In genomic region chr2:118510447-118511310, GRCm38 (mm10) we compare ENCODE assay signal across 8 mouse cellular contexts. TPM values are rescaled to one million over a fixed set of nuclear protein-coding genes. Genes with fewer than 3 reads are reported as not detected.
DNase-seq lines count a peak whose midpoint lies in the region; ATAC-seq and TF ChIP-seq lines count a peak whose summit lies in the region.

No protein-coding gene starts in this region.

- no peaks in the 10 kb centered on the region for H3K36me3 ChIP-seq in E14TG2a.4 (ENCODE audit: insufficient read depth, low read length)

- ATAC-seq in megakaryocyte progenitor cell, adult 5-6 weeks (replicated peaks; ENCODE audit: poor library complexity) = no peak

- H3K4me3 ChIP-seq in E14TG2a.4 (replicated peaks; ENCODE audit: low read length) = peak overlapping the region; percentile 66
- H3K4me3 ChIP-seq in lung, adult 2 months (replicated peaks; ENCODE audit: extremely low read depth, low read depth, low read length) = no peak overlapping the region

- no peak for TF ChIP-seq POLR2A in lung, adult 2 months (IDR thresholded peaks at IDR 0.05; ENCODE audit: borderline replicate concordance, extremely low read depth, low read depth, low read length)

- WGBS in lung, adult 2 months = 42% methylated on average over 29 of the region's 29 CpGs

- no peak for TF ChIP-seq CTCF in E14TG2a.4 (conservative IDR thresholded peaks at IDR 0.05; ENCODE audit: low read length)
- TF ChIP-seq CTCF in lung, adult 2 months (IDR thresholded peaks at IDR 0.05; ENCODE audit: insufficient read depth, low read length) = no peak

- peaks cover 39% of the 10 kb centered on the region for H3K4me1 ChIP-seq in E14TG2a.4 (replicated peaks; ENCODE audit: low read depth, low read length)
- peaks cover 15% of the 10 kb centered on the region for H3K4me1 ChIP-seq in lung, adult 2 months (ENCODE audit: control insufficient read depth, insufficient read depth, low read length)

- no peaks in the 10 kb centered on the region for H3K9me3 ChIP-seq in E14TG2a.4 (ENCODE audit: low read length)

- DNase-seq in cerebellum, adult 9-10 months = peak; percentile 68
- peak; percentile 80 to 88 for DNase-seq in frontal cortex, adult 2 months (ENCODE audit: extremely low spot score in 1 of 2, low spot score in 1 of 2)
- peak; percentile 83 to 84 for DNase-seq in heart, postnatal 36 days
- peak; percentile 91 for DNase-seq in layer of hippocampus, adult 11-12 months (ENCODE audit: low spot score)
- DNase-seq in lung, adult 2 months = peak; percentile 89
- DNase-seq in ovary, postnatal 14 days (ENCODE audit: low spot score) = peak; percentile 88

- intact Hi-C loops in heart, postnatal 36 days (cut with DNase I) = loop anchor here (2.0 kb wide), 2 partner anchors 20 to 34 kb away; no protein-coding TSS in a partner anchor

- H3K27me3 ChIP-seq in E14TG2a.4 (ENCODE audit: insufficient read depth, low read length) = peaks cover 48% of the 10 kb centered on the region

RNA-seq across cellular contexts. Expression of gene Srp14, which starts 31.2 kb away (rescaled TPM):
- polyA plus RNA-seq in frontal cortex, adult 2 months (2012; rRNA removed) = 232 and 234 TPM in 2 replicates
- 100 to 1,000 TPM; 114 to 118 TPM for total RNA-seq in heart, postnatal 36 days (2021)
- polyA plus RNA-seq in lung, adult 2 months (2012; rRNA removed) = 53.4 and 70.5 TPM in 2 replicates
- 166 and 168 TPM in 2 replicates for total RNA-seq in megakaryocyte progenitor cell, adult 5-6 weeks (2015)
- 203 and 225 TPM in 2 replicates for total RNA-seq in megakaryocyte progenitor cell, adult 5-6 weeks (2017)

RNA-seq across cellular contexts. Expression of gene Bmf, which starts 38.8 kb away (rescaled TPM):
- 2.4 and 3.8 TPM in 2 replicates for polyA plus RNA-seq in frontal cortex, adult 2 months (2012; rRNA removed)
- total RNA-seq in heart, postnatal 36 days (2021) = 1 to 10 TPM; 6.7 to 8.2 TPM
- polyA plus RNA-seq in lung, adult 2 months (2012; rRNA removed) = 31.5 and 35.9 TPM in 2 replicates
- total RNA-seq in megakaryocyte progenitor cell, adult 5-6 weeks (2015) = 0.20 and 0.56 TPM in 2 replicates
- total RNA-seq in megakaryocyte progenitor cell, adult 5-6 weeks (2017) = 0.51 and 0.71 TPM in 2 replicates

Comparison
In these comparisons a context has a peak if more than half of its experiments do, and no peak if none do; other contexts are left out.
1. RNA of gene Bmf, which starts 38.8 kb away (total RNA-seq): 6.7 to 8.2 TPM in heart, postnatal 36 days; 0.20 to 0.71 TPM in megakaryocyte progenitor cell, adult 5-6 weeks; every median in the first group is over 4 times any median in the second.
2. Peak in every context shown above with its lines, with median percentiles within 50 percentile points of each other: DNase-seq.